Comparison of ENCODE assay signal across 8 mouse cellular contexts in genomic region chr15:101247155-101247498, GRCm38 (mm10). TPM values are rescaled to one million over a fixed set of nuclear protein-coding genes. Genes with fewer than 3 reads are reported as not detected.
DNase-seq lines count a peak whose midpoint lies in the region; ATAC-seq and TF ChIP-seq lines count a peak whose summit lies in the region.

No protein-coding gene starts in this region.

- no peak overlapping the region; the same call in 1 of the 2 replicates for H3K9ac ChIP-seq in kidney, postnatal 0 days (ENCODE audit: low read depth, low read length)
- peak overlapping the region; percentile 61; the same call in 1 of the 2 replicates for H3K9ac ChIP-seq in hindbrain, postnatal 0 days (replicated peaks; ENCODE audit: low read length)
- H3K9ac ChIP-seq in neural tube, embryonic 13.5 days: peak overlapping the region; percentile 61; the same call in 1 of the 2 replicates

- no peak for TF ChIP-seq CTCF in kidney, postnatal 0 days (IDR thresholded peaks at IDR 0.05; ENCODE audit: low read depth)
- TF ChIP-seq CTCF in hindbrain, postnatal 0 days (IDR thresholded peaks at IDR 0.05; ENCODE audit: low read depth): no peak

- no peaks in the 10 kb centered on the region for H3K27me3 ChIP-seq in kidney, postnatal 0 days (ENCODE audit: insufficient read depth, low read length)
- no peaks in the 10 kb centered on the region for H3K27me3 ChIP-seq in hindbrain, postnatal 0 days (ENCODE audit: insufficient read depth, low read length)
- H3K27me3 ChIP-seq in neural tube, embryonic 13.5 days: no peaks in the 10 kb centered on the region

- H3K9me3 ChIP-seq in kidney, postnatal 0 days (replicated peaks; ENCODE audit: low read length): no peaks in the 10 kb centered on the region
- H3K9me3 ChIP-seq in hindbrain, postnatal 0 days (ENCODE audit: low read length): no peaks in the 10 kb centered on the region
- H3K9me3 ChIP-seq in neural tube, embryonic 13.5 days: no peaks in the 10 kb centered on the region

- H3K4me3 ChIP-seq in kidney, postnatal 0 days (replicated peaks; ENCODE audit: low read depth, low read length): no peak overlapping the region
- no peak overlapping the region for H3K4me3 ChIP-seq in brown adipose tissue, adult 24 weeks (ENCODE audit: insufficient read depth, low read depth, low read length)
- peak overlapping the region; percentile 50 for H3K4me3 ChIP-seq in hindbrain, postnatal 0 days (ENCODE audit: low read length)
- H3K4me3 ChIP-seq in neural tube, embryonic 13.5 days: no peak overlapping the region

- H3K4me2 ChIP-seq in kidney, postnatal 0 days (ENCODE audit: low read length): peak overlapping the region; percentile 61
- H3K4me2 ChIP-seq in hindbrain, postnatal 0 days (ENCODE audit: low read depth, low read length): peak overlapping the region; percentile 72
- peak overlapping the region; percentile 55 for H3K4me2 ChIP-seq in neural tube, embryonic 13.5 days

- ATAC-seq in kidney, postnatal 0 days (replicated peaks; ENCODE audit: low FRiP score, low read depth): no peak
- ATAC-seq in hindbrain, postnatal 0 days: no peak
- no peak for ATAC-seq in neural tube, embryonic 13.5 days (ENCODE audit: low read depth)

- H3K36me3 ChIP-seq in kidney, postnatal 0 days (ENCODE audit: insufficient read depth, low read length): no peaks in the 10 kb centered on the region
- H3K36me3 ChIP-seq in hindbrain, postnatal 0 days (ENCODE audit: insufficient read depth, low read length): no peaks in the 10 kb centered on the region
- H3K36me3 ChIP-seq in neural tube, embryonic 13.5 days: no peaks in the 10 kb centered on the region

- no peak for DNase-seq in kidney, postnatal 0 days (ENCODE audit: low spot score)
- no peak for DNase-seq in kidney, adult 8-10 months
- DNase-seq in hindbrain, postnatal 0 days (ENCODE audit: low spot score): no peak
- DNase-seq in adipocyte (ENCODE audit: low spot score): no peak
- no peak for DNase-seq in embryo, embryonic 10 days (ENCODE audit: low spot score)
- DNase-seq in embryo, embryonic 11 days: no peak

- 100% methylated on average over 1 of the region's 1 CpGs for WGBS in kidney, postnatal 0 days
- WGBS in hindbrain, postnatal 0 days: 83% methylated on average over 1 of the region's 1 CpGs
- 89% methylated on average over 1 of the region's 1 CpGs for WGBS in neural tube, embryonic 13.5 days

- H3K4me1 ChIP-seq in kidney, postnatal 0 days (replicated peaks; ENCODE audit: insufficient read depth, low read length): peaks cover 9% of the 10 kb centered on the region; the same call in 1 of the 2 replicates
- H3K4me1 ChIP-seq in brown adipose tissue, adult 24 weeks (ENCODE audit: control insufficient read depth, insufficient read depth, insufficient read length, low read length): peaks cover 6% of the 10 kb centered on the region
- no peaks in the 10 kb centered on the region; the same call in 1 of the 2 replicates for H3K4me1 ChIP-seq in hindbrain, postnatal 0 days (ENCODE audit: insufficient read depth, low read length)
- peaks cover 11% of the 10 kb centered on the region for H3K4me1 ChIP-seq in neural tube, embryonic 13.5 days (replicated peaks)

- H3K27ac ChIP-seq in kidney, postnatal 0 days: peak overlapping the region; percentile 87; the same call in 1 of the 2 replicates
- H3K27ac ChIP-seq in brown adipose tissue, adult 24 weeks (replicated peaks; ENCODE audit: low read depth, low read length): peak overlapping the region; percentile 88
- peak overlapping the region; percentile 82; the same call in 1 of the 2 replicates for H3K27ac ChIP-seq in hindbrain, postnatal 0 days
- no peak overlapping the region; the same call in 1 of the 2 replicates for H3K27ac ChIP-seq in neural tube, embryonic 13.5 days (replicated peaks)

RNA-seq across cellular contexts. Expression of gene Nr4a1, which starts 6.9 kb away (rescaled TPM):
- 8.6 and 9.5 TPM in 2 replicates for polyA plus RNA-seq in kidney, postnatal 0 days (2015; fragmentation: Nextera tagmentation; extraction: Ambion mirVana)
- polyA plus RNA-seq in brown adipose tissue, adult 24 weeks (2012; ENCODE audit: insufficient read depth, insufficient read length, missing spikeins): 20.8 and 136 TPM in 2 replicates
- total RNA-seq in hindbrain, postnatal 0 days (2014; rRNA removed): 9.3 and 10.3 TPM in 2 replicates
- 5.3 and 6.5 TPM in 2 replicates for polyA plus RNA-seq in hindbrain, postnatal 0 days (2015; fragmentation: Nextera tagmentation; extraction: Ambion mirVana)
- polyA plus RNA-seq in neural tube, embryonic 13.5 days (2015; fragmentation: Nextera tagmentation; extraction: Ambion mirVana): 6.4 and 7.6 TPM in 2 replicates

RNA-seq across cellular contexts. Expression of gene Grasp, which starts 23.1 kb away (rescaled TPM):
- 3.7 and 4.0 TPM in 2 replicates for polyA plus RNA-seq in kidney, postnatal 0 days (2015; fragmentation: Nextera tagmentation; extraction: Ambion mirVana)
- 1.7 and 3.7 TPM in 2 replicates for polyA plus RNA-seq in brown adipose tissue, adult 24 weeks (2012; ENCODE audit: insufficient read depth, insufficient read length, missing spikeins)
- total RNA-seq in hindbrain, postnatal 0 days (2014; rRNA removed): 6.7 and 8.7 TPM in 2 replicates
- 1.5 and 1.6 TPM in 2 replicates for polyA plus RNA-seq in hindbrain, postnatal 0 days (2015; fragmentation: Nextera tagmentation; extraction: Ambion mirVana)
- 4.4 and 4.8 TPM in 2 replicates for polyA plus RNA-seq in neural tube, embryonic 13.5 days (2015; fragmentation: Nextera tagmentation; extraction: Ambion mirVana)

RNA-seq across cellular contexts. Expression of gene Atg101, which starts 36.9 kb away (rescaled TPM):
- 77.1 and 79.5 TPM in 2 replicates for polyA plus RNA-seq in kidney, postnatal 0 days (2015; fragmentation: Nextera tagmentation; extraction: Ambion mirVana)
- 34.8 and 38.0 TPM in 2 replicates for polyA plus RNA-seq in brown adipose tissue, adult 24 weeks (2012; ENCODE audit: insufficient read depth, insufficient read length, missing spikeins)
- 44.1 and 52.3 TPM in 2 replicates for total RNA-seq in hindbrain, postnatal 0 days (2014; rRNA removed)
- polyA plus RNA-seq in hindbrain, postnatal 0 days (2015; fragmentation: Nextera tagmentation; extraction: Ambion mirVana): 69.1 and 75.3 TPM in 2 replicates
- polyA plus RNA-seq in neural tube, embryonic 13.5 days (2015; fragmentation: Nextera tagmentation; extraction: Ambion mirVana): 77.9 and 84.7 TPM in 2 replicates

RNA-seq across cellular contexts. Expression of gene 6030408B16Rik, which starts 45.9 kb away (rescaled TPM):
- 23.3 and 24.5 TPM in 2 replicates for polyA plus RNA-seq in kidney, postnatal 0 days (2015; fragmentation: Nextera tagmentation; extraction: Ambion mirVana)
- 0.91 TPM in 1 of 2 replicates, not detected in the other for polyA plus RNA-seq in brown adipose tissue, adult 24 weeks (2012; ENCODE audit: insufficient read depth, insufficient read length, missing spikeins)
- not detected in 2 replicates for total RNA-seq in hindbrain, postnatal 0 days (2014; rRNA removed)
- 0.15 and 0.30 TPM in 2 replicates for polyA plus RNA-seq in hindbrain, postnatal 0 days (2015; fragmentation: Nextera tagmentation; extraction: Ambion mirVana)
- 0.43 and 0.60 TPM in 2 replicates for polyA plus RNA-seq in neural tube, embryonic 13.5 days (2015; fragmentation: Nextera tagmentation; extraction: Ambion mirVana)
